Mouse (Mus musculus) hindbrain, embryonic 13.5 days (tissue): ENCODE data around the gene Apom. TPM values are rescaled to one million over a fixed set of nuclear protein-coding genes. Genes with fewer than 3 reads are reported as not detected.

Experiments
- ATAC-seq: fragments of 200-750 bp; cut with Nextera tagmentation; 2 replicates; pipeline ENCODE4 v1.8.0; 2017; ENCODE audit warnings: moderate TSS enrichment; ENCODE audit not compliant: low FRiP score
- H3K27ac ChIP-seq: fragments of 300-500 bp; sonication (generic); 2 replicates; pipeline ENCODE4 v1.5.1; 2015; ENCODE audit warnings: inconsistent platforms, mild to moderate bottlenecking, moderate library complexity
- H3K27me3 ChIP-seq: fragments of 300-500 bp; sonication (generic); 2 replicates; pipeline ENCODE4 v1.6.1; 2015; ENCODE audit warnings: mild to moderate bottlenecking, inconsistent platforms
- H3K36me3 ChIP-seq: fragments of 300-500 bp; sonication (generic); 2 replicates; pipeline ENCODE4 v1.6.1; 2015; ENCODE audit warnings: mild to moderate bottlenecking, inconsistent platforms
- H3K4me1 ChIP-seq: fragments of 300-500 bp; sonication (generic); replicated peaks from 2 replicates; pipeline ENCODE4 v1.6.1; 2015; ENCODE audit warnings: inconsistent platforms
- H3K4me2 ChIP-seq: fragments of 300-500 bp; sonication (generic); 2 replicates; pipeline ENCODE4 v1.6.1; 2015; ENCODE audit warnings: inconsistent platforms, mild to moderate bottlenecking, moderate library complexity
- H3K4me3 ChIP-seq: fragments of 300-500 bp; sonication (generic); 2 replicates; pipeline ENCODE4 v1.5.1; 2015; ENCODE audit warnings: mild to moderate bottlenecking, inconsistent platforms
- H3K9ac ChIP-seq: fragments of 300-500 bp; sonication (generic); 2 replicates; pipeline ENCODE4 v1.6.1; 2015; ENCODE audit warnings: mild to moderate bottlenecking, inconsistent platforms
- H3K9me3 ChIP-seq: fragments of 300-500 bp; sonication (generic); 2 replicates; pipeline ENCODE4 v1.6.1; 2016; ENCODE audit warnings: inconsistent platforms
- WGBS: fragments of 180-500 bp; shearing (Covaris S2); methylation state at CpG from one replicate; pipeline ENCODE4 v1.1.7; 2015; 5-methylcytosine and 5-hydroxymethylcytosine counted together
- polyA plus RNA-seq: library from polyadenylated mRNA; unstranded; fragments of >200 nt; fragmentation: Nextera tagmentation; extraction: Ambion mirVana; gene quantifications from 2 replicates; pipeline ENCODE4 v1.2.1, GENCODE M21; 2015

The Apom gene
- polyA plus RNA-seq, 1 experiment from 2014 or later: 0.34 TPM

- H3K27ac ChIP-seq: peak overlapping the region; percentile 98
- H3K4me3 ChIP-seq: peak overlapping the region; percentile 100
- H3K36me3 ChIP-seq: peaks cover 16% of the 10 kb centered on the region
- peaks cover 43% of the 10 kb centered on the region for H3K4me1 ChIP-seq
- 23% methylated on average over 12 of the region's 12 CpGs for WGBS
- H3K4me2 ChIP-seq: peak overlapping the region; percentile 65
- no peak; the same call in 1 of the 2 replicates for ATAC-seq
- H3K9ac ChIP-seq: peak overlapping the region; percentile 68
- no peaks in the 10 kb centered on the region for H3K27me3 ChIP-seq
- H3K9me3 ChIP-seq: no peaks in the 10 kb centered on the region
These were observed 33.8 kb upstream of the Apom start for GRCm38 (mm10) chr17:35165451-35166155.

- H3K36me3 ChIP-seq: peaks cover 24% of the 10 kb centered on the region
- peak within 1 kb of the TSS; percentile 100 for H3K4me3 ChIP-seq
- ATAC-seq: peak; percentile 95
- H3K4me1 ChIP-seq: peaks cover 43% of the 10 kb centered on the region
- peak within 1 kb of the TSS; percentile 100 for H3K9ac ChIP-seq
- under 1% methylated on average over 46 of the region's 89 CpGs for whole genome bisulfite sequencing
- H3K4me2 ChIP-seq: peak within 1 kb of the TSS; percentile 86
- peak within 1 kb of the TSS; percentile 98 for H3K27ac ChIP-seq
- H3K27me3 ChIP-seq: no peaks in the 10 kb centered on the region
- H3K9me3 ChIP-seq: no peaks in the 10 kb centered on the region
These were observed 33.0 kb upstream of the Apom start, which contains the start of gene Prrc2a for GRCm38 (mm10) chr17:35164568-35165450. Gene Prrc2a (minus strand): TSS chr17:35164897.

GRCm38 (mm10) chr17:35164218-35164567, 32.3 kb upstream of the Apom start:
- H3K4me3 ChIP-seq: peak overlapping the region; percentile 100
- H3K4me1 ChIP-seq: peaks cover 43% of the 10 kb centered on the region
- H3K36me3 ChIP-seq: peaks cover 30% of the 10 kb centered on the region
- H3K27ac ChIP-seq: peak overlapping the region; percentile 98
- ATAC-seq: no peak
- H3K9me3 ChIP-seq: no peaks in the 10 kb centered on the region
- H3K4me2 ChIP-seq: peak overlapping the region; percentile 86
- peak overlapping the region; percentile 100 for H3K9ac ChIP-seq
- 0% methylated on average over 28 of the region's 28 CpGs for WGBS
- H3K27me3 ChIP-seq: no peaks in the 10 kb centered on the region

- Histone ChIP-seq H3K27ac (peak overlapping the region; percentile 98), H3K36me3 (peaks cover 37% of the 10 kb centered on the region), H3K9ac (peak overlapping the region; percentile 100), H3K9me3 (no peaks in the 10 kb centered on the region), H3K4me2 (peak overlapping the region; percentile 86), H3K27me3 (no peaks in the 10 kb centered on the region), H3K4me3 (peak overlapping the region; percentile 100), H3K4me1 (peaks cover 43% of the 10 kb centered on the region)
- 19% methylated on average over 8 of the region's 8 CpGs for WGBS
- no peak for ATAC-seq
These were observed 31.7 kb upstream of the Apom start for GRCm38 (mm10) chr17:35163326-35164081.

GRCm38 (mm10) chr17:35162730-35163129, 30.9 kb upstream of the Apom start:
- Histone ChIP-seq H3K4me2 (peak overlapping the region; percentile 86), H3K4me1 (peaks cover 43% of the 10 kb centered on the region), H3K27ac (0 out of 2 replicates have a peak overlapping the region, but pooled peaks have one; percentile 46), H3K4me3 (peak overlapping the region; percentile 100), H3K27me3 (no peaks in the 10 kb centered on the region), H3K36me3 (peaks cover 44% of the 10 kb centered on the region), H3K9ac (peak overlapping the region; percentile 100), H3K9me3 (no peaks in the 10 kb centered on the region)
- 61% methylated on average over 12 of the region's 12 CpGs for WGBS
- ATAC-seq: no peak

- peaks cover 51% of the 10 kb centered on the region for H3K36me3 ChIP-seq
- peak overlapping the region; percentile 100 for H3K9ac ChIP-seq
- H3K4me3 ChIP-seq: peak overlapping the region; percentile 100
- H3K9me3 ChIP-seq: no peaks in the 10 kb centered on the region
- 80% methylated on average over 14 of the region's 14 CpGs for WGBS
- ATAC-seq: no peak
- H3K27ac ChIP-seq: no peak overlapping the region; the same call in 1 of the 2 replicates
- H3K4me1 ChIP-seq: peaks cover 43% of the 10 kb centered on the region
- H3K27me3 ChIP-seq: no peaks in the 10 kb centered on the region
- H3K4me2 ChIP-seq: peak overlapping the region; percentile 86
These were observed 30.3 kb upstream of the Apom start for GRCm38 (mm10) chr17:35162121-35162520.

GRCm38 (mm10) chr17:35161421-35161820, 29.6 kb upstream of the Apom start:
- WGBS: 86% methylated on average over 11 of the region's 11 CpGs
- H3K9me3 ChIP-seq: no peaks in the 10 kb centered on the region
- H3K9ac ChIP-seq: peak overlapping the region; percentile 100; the same call in 1 of the 2 replicates
- H3K36me3 ChIP-seq: peaks cover 58% of the 10 kb centered on the region
- H3K4me3 ChIP-seq: no peak overlapping the region
- H3K27ac ChIP-seq: no peak overlapping the region
- H3K27me3 ChIP-seq: no peaks in the 10 kb centered on the region
- H3K4me1 ChIP-seq: peaks cover 37% of the 10 kb centered on the region
- no peak overlapping the region for H3K4me2 ChIP-seq
- ATAC-seq: no peak

- Histone ChIP-seq H3K4me1 (peaks cover 29% of the 10 kb centered on the region), H3K4me2 (no peak overlapping the region), H3K27me3 (no peaks in the 10 kb centered on the region), H3K9me3 (no peaks in the 10 kb centered on the region), H3K4me3 (no peak overlapping the region), H3K27ac (no peak overlapping the region), H3K9ac (no peak overlapping the region), H3K36me3 (peaks cover 75% of the 10 kb centered on the region)
- no peak for ATAC-seq
- WGBS: 85% methylated on average over 7 of the region's 7 CpGs
These were observed 27.8 kb upstream of the Apom start for GRCm38 (mm10) chr17:35159638-35160037.

GRCm38 (mm10) chr17:35158850-35159593, 27.2 kb upstream of the Apom start:
- no peak overlapping the region for H3K4me3 ChIP-seq
- no peak overlapping the region for H3K9ac ChIP-seq
- 94% methylated on average over 16 of the region's 16 CpGs for WGBS
- peaks cover 82% of the 10 kb centered on the region for H3K36me3 ChIP-seq
- no peaks in the 10 kb centered on the region for H3K9me3 ChIP-seq
- no peak overlapping the region for H3K27ac ChIP-seq
- peaks cover 29% of the 10 kb centered on the region for H3K4me1 ChIP-seq
- H3K27me3 ChIP-seq: no peaks in the 10 kb centered on the region
- H3K4me2 ChIP-seq: no peak overlapping the region
- ATAC-seq: no peak

- Histone ChIP-seq H3K9ac (no peak overlapping the region), H3K4me3 (no peak overlapping the region), H3K36me3 (peaks cover 95% of the 10 kb centered on the region), H3K4me2 (no peak overlapping the region), H3K9me3 (no peaks in the 10 kb centered on the region), H3K27ac (no peak overlapping the region), H3K4me1 (peaks cover 19% of the 10 kb centered on the region), H3K27me3 (no peaks in the 10 kb centered on the region)
- 92% methylated on average over 8 of the region's 8 CpGs for WGBS
- no peak for ATAC-seq
These were observed 25.9 kb upstream of the Apom start for GRCm38 (mm10) chr17:35157661-35158175.

- Histone ChIP-seq H3K4me3 (no peak overlapping the region), H3K27ac (no peak overlapping the region), H3K4me2 (no peak overlapping the region), H3K36me3 (peaks cover 99% of the 10 kb centered on the region), H3K9me3 (no peaks in the 10 kb centered on the region), H3K27me3 (no peaks in the 10 kb centered on the region), H3K4me1 (peaks cover 15% of the 10 kb centered on the region), H3K9ac (no peak overlapping the region)
- 95% methylated on average over 8 of the region's 8 CpGs for WGBS
- no peak for ATAC-seq
These were observed 25.4 kb upstream of the Apom start for GRCm38 (mm10) chr17:35157254-35157653.
